Mouse (Mus musculus): ENCODE results near the gene Rpgrip1l.

Gene Rpgrip1l

GRCm38 (mm10) chr8:91327471-91328205 lies 14.6 kb upstream of the Rpgrip1l start:
- DNase-seq: no peak

GRCm38 (mm10) chr8:91326946-91327345 lies 13.9 kb upstream of the Rpgrip1l start:
- DNase-seq: no peak

GRCm38 (mm10) chr8:91326018-91326417 lies 13.0 kb upstream of the Rpgrip1l start:
- no peak for DNase-seq

GRCm38 (mm10) chr8:91324916-91325315 lies 11.9 kb upstream of the Rpgrip1l start:
- no peak for DNase-seq

GRCm38 (mm10) chr8:91324271-91324670 lies 11.2 kb upstream of the Rpgrip1l start:
- DNase-seq: no peak

GRCm38 (mm10) chr8:91323511-91323910 lies 10.4 kb upstream of the Rpgrip1l start:
- no peak for DNase-seq

GRCm38 (mm10) chr8:91318938-91319729 lies 6.1 kb upstream of the Rpgrip1l start:
- no peak for DNase-seq

- no peak for DNase-seq
Measured at GRCm38 (mm10) chr8:91317567-91318227, 4.6 kb upstream of the Rpgrip1l start.

- no peak for DNase-seq
Measured at GRCm38 (mm10) chr8:91312342-91312741, 720 bp downstream of the Rpgrip1l start.

GRCm38 (mm10) chr8:91304481-91305386 lies 8.3 kb downstream of the Rpgrip1l start:
- DNase-seq: no peak

GRCm38 (mm10) chr8:91298672-91299071 lies 14.4 kb downstream of the Rpgrip1l start:
- no peak for DNase-seq

GRCm38 (mm10) chr8:91295786-91296185 lies 17.3 kb downstream of the Rpgrip1l start:
- DNase-seq: no peak

- peak; percentile 23 for DNase-seq
Measured at GRCm38 (mm10) chr8:91290576-91290975, 22.5 kb downstream of the Rpgrip1l start.

- DNase-seq: no peak
Measured at GRCm38 (mm10) chr8:91286237-91286636, 26.8 kb downstream of the Rpgrip1l start.

GRCm38 (mm10) chr8:91283815-91284214 lies 29.2 kb downstream of the Rpgrip1l start:
- DNase-seq: no peak

- DNase-seq: no peak
Measured at GRCm38 (mm10) chr8:91282655-91283054, 30.4 kb downstream of the Rpgrip1l start.

GRCm38 (mm10) chr8:91281545-91281944 lies 31.5 kb downstream of the Rpgrip1l start:
- DNase-seq: no peak

GRCm38 (mm10) chr8:91280467-91281212 lies 32.4 kb downstream of the Rpgrip1l start:
- DNase-seq: peak; percentile 48

- no peak for DNase-seq
Measured at GRCm38 (mm10) chr8:91278060-91278459, 35.0 kb downstream of the Rpgrip1l start.

GRCm38 (mm10) chr8:91276337-91276736 lies 36.7 kb downstream of the Rpgrip1l start:
- DNase-seq: no peak

- DNase-seq: no peak
Measured at GRCm38 (mm10) chr8:91273493-91273892, 39.6 kb downstream of the Rpgrip1l start.

Data from lung, postnatal 14 days (tissue).